Mouse (Mus musculus): ENCODE results near the gene Lars2. TPM values are rescaled to one million over a fixed set of nuclear protein-coding genes. Genes with fewer than 3 reads are reported as not detected.

Gene Lars2
- total and polyA plus RNA-seq, 3 experiments: 634 to 10,095 (median 684) TPM

GRCm38 (mm10) chr9:123402215-123402614, 35.5 kb downstream of the Lars2 start:
- Histone ChIP-seq H3K79me2 (ENCODE audit: control insufficient read depth, insufficient read depth, low read length, poor library complexity) (no peaks in the 10 kb centered on the region), H3K9me3 (replicated peaks; ENCODE audit: insufficient read depth, low read length) (no peaks in the 10 kb centered on the region), H3K4me3 (ENCODE audit: control insufficient read depth in 1 of 2, insufficient read depth in 1 of 2, low read depth in 2 of 2, low read length in 2 of 2) (no peak overlapping the region), H3K9ac (ENCODE audit: control insufficient read depth, low read depth, low read length, poor library complexity, severe bottlenecking) (no peak overlapping the region), H3K27ac (ENCODE audit: control insufficient read depth, low read depth, low read length) (no peak overlapping the region), H3K27me3 (ENCODE audit: control insufficient read depth in 1 of 2, insufficient read depth in 2 of 2, low read length in 2 of 2) (no peaks in the 10 kb centered on the region), H3K36me3 (ENCODE audit: control insufficient read depth in 1 of 2, insufficient read depth in 2 of 2, low read length in 2 of 2) (no peaks in the 10 kb centered on the region; a peak in 1 of 4 replicates), H3K4me1 (ENCODE audit: control insufficient read depth in 1 of 2, insufficient read depth in 2 of 2, low read length in 2 of 2) (no peaks in the 10 kb centered on the region)
- TF ChIP-seq MYC (IDR thresholded peaks at IDR 0.05; ENCODE audit: low read depth, low read length): no peak
- no peak for TF ChIP-seq MYB (IDR thresholded peaks at IDR 0.05; ENCODE audit: low read depth, low read length)
- no peak for TF ChIP-seq USF2 (IDR thresholded peaks at IDR 0.05; ENCODE audit: borderline replicate concordance in 1 of 2, insufficient read depth in 1 of 2, low read depth in 1 of 2, low read length in 2 of 2)
- TF ChIP-seq USF1 (IDR thresholded peaks at IDR 0.05; ENCODE audit: low read depth, low read length): no peak
- TF ChIP-seq CTCF (IDR thresholded peaks at IDR 0.05 in 2 of 3, conservative IDR thresholded peaks at IDR 0.05 in 1 of 3; ENCODE audit: control insufficient read depth in 1 of 3, insufficient read depth in 1 of 3, low read depth in 2 of 3, low read length in 3 of 3, poor library complexity in 1 of 3, severe bottlenecking in 1 of 3): no peak
- no peak for TF ChIP-seq NRF1 (IDR thresholded peaks at IDR 0.05; ENCODE audit: insufficient read depth, low read depth, low read length, poor library complexity, severe bottlenecking)
- TF ChIP-seq GABPA (IDR thresholded peaks at IDR 0.05; ENCODE audit: low read depth, low read length): no peak
- no peak for TF ChIP-seq ZKSCAN1 (IDR thresholded peaks at IDR 0.05; ENCODE audit: low read depth, low read length)
- no peak for TF ChIP-seq MAX (IDR thresholded peaks at IDR 0.05; ENCODE audit: low read length)
- no peak for TF ChIP-seq ETS1 (IDR thresholded peaks at IDR 0.05; ENCODE audit: low read depth, low read length)
- no peak for TF ChIP-seq KAT2A (conservative IDR thresholded peaks at IDR 0.05; ENCODE audit: low read depth, low read length)
- DNase-seq (ENCODE audit: low read depth, low spot score): no peak

DNA sequence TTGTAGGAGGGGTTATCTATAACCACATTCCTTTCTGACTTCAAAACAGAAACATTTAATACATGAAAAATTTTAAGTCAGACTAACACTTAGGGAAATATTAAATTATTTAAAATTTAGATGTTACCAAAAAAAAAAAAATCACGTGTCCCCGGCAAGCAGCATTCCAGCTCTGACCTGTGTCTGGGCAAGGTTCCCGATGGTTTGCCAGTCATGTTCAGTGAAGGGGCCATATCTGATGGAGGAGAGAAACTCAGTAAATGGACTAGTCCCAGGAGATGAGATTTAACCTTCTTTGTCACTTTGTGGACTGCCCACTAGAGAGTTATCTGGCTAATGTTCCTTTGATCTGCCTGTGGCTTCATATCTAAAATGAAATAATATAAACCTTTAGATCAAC, 36.3 kb downstream of the Lars2 start:
- Histone ChIP-seq H3K9ac (ENCODE audit: control insufficient read depth, low read depth, low read length, poor library complexity, severe bottlenecking) (no peak overlapping the region), H3K4me3 (ENCODE audit: control insufficient read depth in 1 of 2, insufficient read depth in 1 of 2, low read depth in 2 of 2, low read length in 2 of 2) (no peak overlapping the region), H3K9me3 (replicated peaks; ENCODE audit: insufficient read depth, low read length) (no peaks in the 10 kb centered on the region), H3K27me3 (ENCODE audit: control insufficient read depth in 1 of 2, insufficient read depth in 2 of 2, low read length in 2 of 2) (no peaks in the 10 kb centered on the region), H3K4me1 (ENCODE audit: control insufficient read depth in 1 of 2, insufficient read depth in 2 of 2, low read length in 2 of 2) (no peaks in the 10 kb centered on the region), H3K27ac (ENCODE audit: control insufficient read depth, low read depth, low read length) (no peak overlapping the region), H3K36me3 (ENCODE audit: control insufficient read depth in 1 of 2, insufficient read depth in 2 of 2, low read length in 2 of 2) (no peaks in the 10 kb centered on the region; a peak in 1 of 4 replicates), H3K79me2 (ENCODE audit: control insufficient read depth, insufficient read depth, low read length, poor library complexity) (no peaks in the 10 kb centered on the region)
- DNase-seq (ENCODE audit: low read depth, low spot score): no peak
- no peak for TF ChIP-seq GATA1 (IDR thresholded peaks at IDR 0.05; ENCODE audit: low read depth, low read length)
- no peak for TF ChIP-seq MEF2A (IDR thresholded peaks at IDR 0.05; ENCODE audit: extremely low read depth, insufficient replicate concordance, low read depth, low read length, poor library complexity, severe bottlenecking)
- no peak for TF ChIP-seq ZNF384 (IDR thresholded peaks at IDR 0.05; ENCODE audit: low read depth, low read length)
- no peak for TF ChIP-seq NELFE (IDR thresholded peaks at IDR 0.05; ENCODE audit: low read depth, low read length)
- no peak for TF ChIP-seq TBP (IDR thresholded peaks at IDR 0.05; ENCODE audit: low read depth, low read length)
- no peak for TF ChIP-seq CTCF (IDR thresholded peaks at IDR 0.05 in 2 of 3, conservative IDR thresholded peaks at IDR 0.05 in 1 of 3; ENCODE audit: control insufficient read depth in 1 of 3, insufficient read depth in 1 of 3, low read depth in 2 of 3, low read length in 3 of 3, poor library complexity in 1 of 3, severe bottlenecking in 1 of 3)
- no peak for TF ChIP-seq UBTF (IDR thresholded peaks at IDR 0.05; ENCODE audit: borderline replicate concordance, insufficient read depth, low read depth, low read length)
- TF ChIP-seq USF2 (IDR thresholded peaks at IDR 0.05; ENCODE audit: borderline replicate concordance in 1 of 2, insufficient read depth in 1 of 2, low read depth in 1 of 2, low read length in 2 of 2): no peak
- no peak for TF ChIP-seq MXI1 (IDR thresholded peaks at IDR 0.05; ENCODE audit: low read depth, low read length)
- TF ChIP-seq ELF1 (IDR thresholded peaks at IDR 0.05; ENCODE audit: low read depth, low read length): no peak
- TF ChIP-seq GABPA (IDR thresholded peaks at IDR 0.05; ENCODE audit: low read depth, low read length): no peak
- no peak for TF ChIP-seq MAX (IDR thresholded peaks at IDR 0.05; ENCODE audit: low read length)
- no peak for TF ChIP-seq EP300 (IDR thresholded peaks at IDR 0.05; ENCODE audit: low read depth in 1 of 2, low read length in 2 of 2)
